Mouse (Mus musculus) forebrain, embryonic 11.5 days (tissue): ENCODE results near the gene A130010J15Rik. TPM values are rescaled to one million over a fixed set of nuclear protein-coding genes. Genes with fewer than 3 reads are reported as not detected.
A peak's percentile ranks its signal among the peaks of the same experiment; 100 is the strongest.

Experiments
- ATAC-seq: fragments of 200-750 bp; cut with Nextera tagmentation; replicated peaks from 2 replicates; pipeline ENCODE4 v1.8.0; 2017; ENCODE audit warnings: moderate TSS enrichment; ENCODE audit not compliant: low FRiP score
- DNase-seq: peaks from one replicate; pipeline ENCODE4 v3.0.0-alpha.2; 2017; ENCODE audit warnings: low spot score
- H3K27ac ChIP-seq: fragments of 300-500 bp; sonication (generic); 2 replicates; pipeline ENCODE4 v1.5.1; 2014; ENCODE audit warnings: low read depth, low read length
- H3K27me3 ChIP-seq: fragments of 300-500 bp; sonication (generic); 2 replicates; pipeline ENCODE4 v1.6.1; 2014; ENCODE audit warnings: mild to moderate bottlenecking, low read length, mixed read lengths; ENCODE audit not compliant: control insufficient read depth, insufficient read depth
- H3K36me3 ChIP-seq: fragments of 300-500 bp; sonication (generic); 2 replicates; pipeline ENCODE4 v1.6.1; 2014; ENCODE audit warnings: mild to moderate bottlenecking, low read length, moderate library complexity, mixed read lengths; ENCODE audit not compliant: control insufficient read depth, insufficient read depth
- H3K4me1 ChIP-seq: fragments of 300-500 bp; sonication (generic); replicated peaks from 2 replicates; pipeline ENCODE4 v1.6.1; 2014; ENCODE audit warnings: low read length, mixed read lengths; ENCODE audit not compliant: control insufficient read depth, insufficient read depth
- H3K4me2 ChIP-seq: fragments of 300-500 bp; sonication (generic); 2 replicates; pipeline ENCODE4 v1.6.1; 2014; ENCODE audit warnings: low read depth, mild to moderate bottlenecking, low read length, moderate library complexity, mixed read lengths; ENCODE audit not compliant: severe bottlenecking
- H3K4me3 ChIP-seq: fragments of 300-500 bp; sonication (generic); 2 replicates; pipeline ENCODE4 v1.5.1; 2014; ENCODE audit warnings: low read depth, low read length
- H3K9ac ChIP-seq: fragments of 300-500 bp; sonication (generic); 2 replicates; pipeline ENCODE4 v1.6.1; 2014; ENCODE audit warnings: low read length
- H3K9me3 ChIP-seq: fragments of 300-500 bp; sonication (generic); 2 replicates; pipeline ENCODE4 v1.6.1; 2016; ENCODE audit warnings: low read length, mixed read lengths; ENCODE audit not compliant: control insufficient read depth
- WGBS: fragments of 180-500 bp; shearing (Covaris S2); extraction: QIAGEN DNeasy Blood & Tissue Kit; methylation state at CpG from one replicate; pipeline ENCODE4 v1.1.7; 2014; 5-methylcytosine and 5-hydroxymethylcytosine counted together
- polyA plus RNA-seq: library from polyadenylated mRNA; unstranded; fragments of >200 nt; fragmentation: Nextera tagmentation; extraction: Ambion mirVana; gene quantifications from 2 replicates; pipeline ENCODE4 v1.2.1, GENCODE M21; 2014

The A130010J15Rik gene
- polyA plus RNA-seq, 1 experiment from 2014 or later: 14.3 TPM

DNA sequence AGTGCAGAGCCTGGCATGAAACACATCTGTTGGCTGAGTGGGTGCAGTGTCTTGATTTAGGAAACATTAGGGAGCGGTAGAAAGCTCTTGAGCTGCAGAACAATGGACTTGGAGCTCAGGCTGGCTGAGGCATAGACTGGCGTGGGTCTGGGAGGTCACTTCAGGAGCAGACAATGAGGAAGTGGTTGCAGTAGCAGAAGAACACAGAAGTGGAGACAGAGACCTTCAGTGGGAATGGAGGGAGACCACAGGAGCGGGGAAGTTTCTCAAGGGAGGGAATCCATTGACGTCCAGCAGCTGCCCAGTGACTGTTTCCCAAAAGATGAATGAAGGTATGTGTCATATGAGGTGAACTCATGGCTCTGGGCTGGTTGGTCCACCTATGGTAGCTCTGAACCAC lies 22.7 kb upstream of the A130010J15Rik start:
- no peak overlapping the region for H3K27ac ChIP-seq
- H3K9me3 ChIP-seq: no peaks in the 10 kb centered on the region
- H3K36me3 ChIP-seq: no peaks in the 10 kb centered on the region
- H3K27me3 ChIP-seq: no peaks in the 10 kb centered on the region
- no peak overlapping the region for H3K4me3 ChIP-seq
- H3K4me2 ChIP-seq: no peak overlapping the region
- ATAC-seq: no peak
- no peak for DNase-seq
- H3K4me1 ChIP-seq: no peaks in the 10 kb centered on the region
- WGBS: 84% methylated on average over 4 of the region's 4 CpGs
- H3K9ac ChIP-seq: no peak overlapping the region

DNA sequence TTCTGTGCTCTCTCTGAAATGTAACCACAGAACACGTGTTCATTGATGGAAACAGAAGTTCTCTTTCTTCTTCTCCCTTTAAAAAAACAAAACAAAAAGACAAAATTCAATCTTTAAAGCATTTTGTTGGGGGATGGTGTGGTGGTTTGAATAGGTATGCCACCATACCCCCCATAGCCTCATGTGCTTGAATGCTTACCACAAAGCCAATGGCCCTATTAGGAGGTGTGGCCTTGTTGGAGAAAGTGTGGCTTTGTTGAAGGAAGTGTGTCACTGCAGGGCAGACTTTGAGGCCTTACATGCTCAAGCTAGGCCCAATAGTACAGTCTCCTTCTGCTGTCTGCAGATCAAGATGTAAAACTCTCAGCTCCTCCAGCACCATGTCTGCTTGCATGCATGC lies 21.4 kb upstream of the A130010J15Rik start:
- no peak for ATAC-seq
- no peak for DNase-seq
- Histone ChIP-seq H3K4me2 (no peak overlapping the region), H3K9ac (no peak overlapping the region), H3K27ac (no peak overlapping the region), H3K36me3 (no peaks in the 10 kb centered on the region), H3K27me3 (no peaks in the 10 kb centered on the region; the same call in 1 of the 2 replicates), H3K4me3 (no peak overlapping the region), H3K9me3 (no peaks in the 10 kb centered on the region), H3K4me1 (no peaks in the 10 kb centered on the region)
- 92% methylated on average over 1 of the region's 1 CpGs for WGBS

DNA sequence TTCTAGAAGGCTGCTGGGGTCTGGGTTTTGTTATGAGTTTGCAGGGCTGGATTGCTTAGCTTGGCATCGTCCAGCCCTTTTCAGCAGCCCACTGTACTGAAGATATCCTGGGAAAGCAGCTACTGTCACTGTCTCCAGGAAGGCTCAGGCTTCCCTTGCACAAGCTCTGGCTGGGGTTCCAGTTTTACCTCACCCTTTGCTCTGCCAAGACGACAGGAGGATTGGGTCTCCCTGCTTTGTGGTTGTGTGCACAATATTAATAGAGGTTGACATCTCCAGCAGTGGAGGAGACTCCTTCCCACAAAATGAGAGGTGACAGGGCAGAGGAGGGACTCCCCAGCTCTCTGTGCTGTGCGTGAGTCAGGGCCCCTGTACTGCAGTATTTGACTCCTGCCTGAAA lies 18.6 kb upstream of the A130010J15Rik start:
- Histone ChIP-seq H3K27ac (no peak overlapping the region), H3K9ac (no peak overlapping the region), H3K4me1 (peaks cover 4% of the 10 kb centered on the region), H3K27me3 (peaks cover 24% of the 10 kb centered on the region), H3K9me3 (no peaks in the 10 kb centered on the region), H3K4me2 (no peak overlapping the region), H3K36me3 (no peaks in the 10 kb centered on the region), H3K4me3 (no peak overlapping the region)
- no peak for ATAC-seq
- no peak for DNase-seq
- 79% methylated on average over 3 of the region's 3 CpGs for WGBS

DNA sequence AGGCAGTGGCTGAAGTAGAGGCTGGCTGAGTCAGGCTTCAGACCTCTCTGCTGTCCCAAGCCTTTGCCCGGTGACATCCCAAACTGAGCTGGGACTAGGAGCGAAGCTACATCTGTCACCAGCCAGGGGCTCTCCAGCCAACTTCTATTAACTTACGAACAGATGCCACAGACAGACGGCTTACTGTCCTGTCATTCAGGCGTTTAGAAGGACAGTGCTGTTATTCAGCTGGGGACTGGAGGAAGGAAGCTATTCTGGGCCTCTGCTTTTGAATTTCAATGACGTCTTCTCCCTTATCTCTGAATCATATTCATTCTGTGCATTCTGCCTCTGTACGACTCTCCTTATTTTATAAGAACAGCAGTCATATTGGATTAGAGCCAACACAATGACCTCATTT lies 16.7 kb upstream of the A130010J15Rik start:
- no peak for ATAC-seq
- Histone ChIP-seq H3K27me3 (peaks cover 30% of the 10 kb centered on the region), H3K4me3 (no peak overlapping the region), H3K9me3 (no peaks in the 10 kb centered on the region), H3K9ac (no peak overlapping the region), H3K27ac (no peak overlapping the region), H3K4me1 (peaks cover 4% of the 10 kb centered on the region), H3K36me3 (no peaks in the 10 kb centered on the region), H3K4me2 (no peak overlapping the region)
- 56% methylated on average over 7 of the region's 7 CpGs for WGBS
- DNase-seq: no peak

DNA sequence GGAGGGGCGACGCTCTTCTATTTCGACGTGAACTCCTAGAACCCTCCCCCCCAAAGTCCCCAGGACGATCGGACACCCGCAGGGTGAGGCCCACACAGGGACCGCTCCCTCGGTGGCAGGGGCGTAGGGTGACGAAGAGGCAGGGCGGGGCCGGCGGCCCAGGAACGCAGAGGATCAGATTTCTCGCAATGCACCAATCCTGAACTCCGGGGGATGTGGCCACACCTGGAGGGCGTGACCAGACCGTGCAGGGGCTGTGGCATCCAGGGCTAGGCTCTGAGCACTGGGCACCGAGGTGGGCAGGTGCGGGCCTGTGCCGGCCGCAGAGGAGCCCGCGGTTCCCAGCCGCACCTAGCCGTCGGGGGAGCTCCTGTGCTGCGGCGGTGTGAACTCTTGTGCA lies 15.0 kb upstream of the A130010J15Rik start, which contains the start of gene Irf6:
TSS of gene Irf6 (plus strand) at position 240 of the 400 bp plus-strand sequence.
- Histone ChIP-seq H3K9me3 (no peaks in the 10 kb centered on the region), H3K27me3 (peaks cover 30% of the 10 kb centered on the region), H3K36me3 (no peaks in the 10 kb centered on the region), H3K27ac (no peak within 1 kb of the TSS), H3K4me2 (peak within 1 kb of the TSS; percentile 50), H3K9ac (no peak within 1 kb of the TSS; the same call in 1 of the 2 replicates), H3K4me3 (peak within 1 kb of the TSS; percentile 23), H3K4me1 (peaks cover 4% of the 10 kb centered on the region)
- DNase-seq: peak; percentile 76
- peak; percentile 89 for ATAC-seq
- under 1% methylated on average over 30 of the region's 30 CpGs for WGBS

DNA sequence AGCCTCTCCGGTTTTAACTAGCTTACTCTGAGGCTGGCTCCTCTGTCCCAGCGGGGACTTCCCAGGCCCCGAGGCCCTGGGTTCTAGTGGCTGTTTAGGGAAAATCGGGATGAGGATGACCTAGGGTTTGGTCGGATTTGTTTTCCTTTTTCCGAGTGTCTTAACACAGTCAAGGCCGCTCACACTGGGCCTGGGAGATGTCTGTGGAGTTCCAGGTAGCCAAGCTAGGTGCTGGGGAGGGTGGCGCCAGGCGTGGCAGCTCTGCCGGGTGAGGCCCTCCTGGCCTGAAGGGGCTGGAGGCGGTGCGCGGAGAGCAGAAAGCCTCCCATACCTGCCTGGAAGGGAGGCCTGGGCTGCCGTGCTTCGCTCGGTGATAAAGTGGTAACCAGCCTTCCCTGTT lies 14.3 kb upstream of the A130010J15Rik start:
- WGBS: 16% methylated on average over 16 of the region's 16 CpGs
- H3K9me3 ChIP-seq: no peaks in the 10 kb centered on the region
- no peak overlapping the region for H3K9ac ChIP-seq
- no peaks in the 10 kb centered on the region for H3K36me3 ChIP-seq
- no peak overlapping the region for H3K27ac ChIP-seq
- DNase-seq (no peak), ATAC-seq (peak; percentile 8; the same call in 1 of the 2 replicates)
- peak overlapping the region; percentile 50; the same call in 1 of the 2 replicates for H3K4me2 ChIP-seq
- peak overlapping the region; percentile 23; the same call in 1 of the 2 replicates for H3K4me3 ChIP-seq
- peaks cover 30% of the 10 kb centered on the region for H3K27me3 ChIP-seq
- H3K4me1 ChIP-seq: peaks cover 4% of the 10 kb centered on the region

DNA sequence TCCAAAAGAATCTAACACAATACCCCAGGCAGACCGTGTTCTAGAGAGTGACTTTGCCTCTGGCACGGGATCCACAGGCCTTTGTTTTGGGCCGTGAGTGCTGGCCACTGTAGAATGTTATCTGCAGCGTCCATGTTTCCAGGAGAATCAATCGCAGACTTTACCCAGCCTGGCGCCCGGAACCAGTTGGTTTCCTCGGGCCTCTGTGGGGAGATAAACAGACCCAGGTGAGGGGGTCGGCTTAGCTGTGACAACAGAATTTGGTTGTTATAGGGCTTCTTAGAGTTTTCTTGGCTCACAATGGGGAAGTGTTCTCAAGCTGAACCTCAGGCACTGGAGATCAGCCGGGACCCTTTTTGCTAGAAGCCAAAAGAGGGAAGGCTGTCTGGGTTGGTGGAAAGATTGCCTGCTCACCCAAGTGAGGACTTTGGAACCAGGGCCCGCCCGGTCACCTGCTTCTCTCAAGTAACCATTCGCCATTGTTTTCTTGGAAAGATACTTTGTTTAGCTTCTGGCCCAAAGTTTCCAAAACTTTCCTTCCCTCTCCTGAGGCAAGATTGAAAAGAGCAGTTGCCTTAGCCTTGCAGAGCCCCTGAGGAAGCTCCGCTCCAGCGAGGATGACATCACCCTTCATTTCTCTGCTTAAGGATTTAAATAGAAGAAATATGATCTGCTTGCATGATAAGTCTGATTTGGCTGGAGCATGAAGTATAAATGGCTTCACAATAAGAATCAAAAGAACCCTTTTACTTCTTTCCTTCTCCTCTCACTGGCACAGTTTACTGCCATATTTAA lies 11.3 kb upstream of the A130010J15Rik start:
- H3K27me3 ChIP-seq: peaks cover 30% of the 10 kb centered on the region
- no peak overlapping the region for H3K4me2 ChIP-seq
- no peak overlapping the region for H3K9ac ChIP-seq
- DNase-seq (no peak), ATAC-seq (no peak)
- WGBS: 78% methylated on average over 15 of the region's 15 CpGs
- H3K4me3 ChIP-seq: no peak overlapping the region
- H3K27ac ChIP-seq: no peak overlapping the region
- H3K4me1 ChIP-seq: peaks cover 11% of the 10 kb centered on the region
- no peaks in the 10 kb centered on the region for H3K36me3 ChIP-seq
- H3K9me3 ChIP-seq: no peaks in the 10 kb centered on the region

DNA sequence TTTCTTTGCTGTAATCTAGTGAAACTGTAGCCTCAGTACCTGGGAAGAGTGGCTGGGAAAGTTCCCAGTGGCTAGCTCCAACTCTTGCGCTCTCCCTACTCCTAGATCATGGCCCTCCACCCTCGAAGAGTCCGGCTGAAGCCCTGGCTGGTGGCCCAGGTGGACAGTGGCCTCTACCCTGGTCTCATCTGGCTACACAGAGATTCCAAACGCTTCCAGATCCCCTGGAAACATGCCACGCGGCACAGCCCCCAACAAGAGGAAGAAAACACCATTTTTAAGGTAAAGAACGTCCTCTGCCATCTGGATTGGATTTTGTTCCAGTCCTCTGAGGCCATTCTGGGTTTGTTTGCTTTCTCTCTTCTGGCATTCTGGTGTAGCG lies 10.7 kb upstream of the A130010J15Rik start:
- no peak overlapping the region for H3K4me3 ChIP-seq
- no peak for ATAC-seq
- H3K36me3 ChIP-seq: no peaks in the 10 kb centered on the region
- H3K27me3 ChIP-seq: peaks cover 27% of the 10 kb centered on the region
- no peaks in the 10 kb centered on the region for H3K9me3 ChIP-seq
- H3K27ac ChIP-seq: no peak overlapping the region
- 76% methylated on average over 8 of the region's 8 CpGs for WGBS
- no peak overlapping the region for H3K9ac ChIP-seq
- no peak for DNase-seq
- H3K4me2 ChIP-seq: no peak overlapping the region
- H3K4me1 ChIP-seq: peaks cover 11% of the 10 kb centered on the region

DNA sequence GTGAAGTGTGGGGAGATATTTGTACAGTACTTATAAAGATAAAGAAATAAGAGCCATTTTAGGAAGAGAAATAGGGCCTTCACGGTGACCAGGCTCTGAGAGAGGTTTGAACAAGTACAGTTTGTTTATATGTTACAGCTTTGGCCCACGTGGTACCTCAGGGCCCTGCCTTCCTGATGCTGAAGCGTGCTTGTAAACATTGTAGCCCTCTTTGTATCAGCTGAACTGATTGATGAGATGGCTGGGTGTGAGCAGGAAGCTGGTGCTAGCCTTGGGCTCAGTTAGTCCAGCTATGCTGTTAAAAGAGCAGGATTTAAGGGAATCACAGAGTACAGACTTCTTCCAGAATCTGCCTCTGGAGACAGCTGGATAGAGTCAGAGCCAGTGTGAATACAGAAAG lies 8.7 kb upstream of the A130010J15Rik start:
- ATAC-seq (no peak), DNase-seq (no peak)
- Histone ChIP-seq H3K27me3 (peaks cover 7% of the 10 kb centered on the region), H3K4me1 (peaks cover 7% of the 10 kb centered on the region; the same call in 1 of the 2 replicates), H3K4me2 (no peak overlapping the region), H3K9me3 (no peaks in the 10 kb centered on the region), H3K9ac (no peak overlapping the region), H3K36me3 (no peaks in the 10 kb centered on the region), H3K4me3 (no peak overlapping the region), H3K27ac (no peak overlapping the region)
- WGBS: 76% methylated on average over 3 of the region's 3 CpGs
